Mouse (Mus musculus) right cerebral cortex, postnatal 4 days (tissue): ENCODE results near the gene Kif1bp.

Experiments
- DNase-seq: peaks from one replicate; pipeline ENCODE4 v3.0.0-alpha.2; 2022

Kif1bp gene

DNA sequence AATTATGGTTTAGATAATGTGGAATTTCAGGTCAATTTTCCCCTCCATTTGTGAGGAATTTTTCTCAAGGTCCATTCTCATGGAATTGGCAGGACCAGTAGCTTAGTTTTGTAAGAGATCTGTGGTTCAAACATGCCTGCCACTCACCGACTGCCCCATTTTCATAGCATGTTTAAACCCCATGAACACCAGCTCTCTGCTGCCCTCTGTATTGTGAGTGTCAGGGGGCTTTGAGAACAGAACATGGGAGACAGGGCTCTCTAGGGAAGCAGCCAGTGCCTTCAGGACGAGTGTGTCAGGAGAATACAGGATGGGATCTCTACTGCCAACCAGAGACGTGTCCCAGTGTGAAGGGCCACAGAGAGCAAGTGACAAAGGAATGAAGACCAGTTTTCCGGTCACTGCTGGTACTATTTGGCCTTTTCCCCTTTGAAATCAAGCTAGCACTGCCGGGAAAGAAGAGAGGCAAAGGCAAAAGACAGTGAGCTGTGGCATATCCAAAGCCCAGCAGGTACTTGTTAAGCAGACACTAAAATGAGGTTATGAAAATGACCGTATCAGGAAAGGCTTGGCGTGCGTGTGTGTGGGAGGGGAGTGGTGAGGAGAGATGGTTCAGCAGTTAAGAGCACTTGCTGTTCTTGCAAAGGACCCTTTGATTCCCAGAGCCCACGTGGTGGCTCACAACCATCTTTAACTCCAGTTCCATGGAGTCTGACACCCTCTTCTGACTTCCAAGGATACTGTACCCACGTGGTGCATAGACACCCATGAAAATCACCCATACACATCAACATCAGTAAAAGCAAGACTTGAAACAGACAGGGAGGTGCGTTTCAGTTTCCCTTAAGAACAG, 22.3 kb downstream of the Kif1bp start:
- DNase-seq, result no peak

DNA sequence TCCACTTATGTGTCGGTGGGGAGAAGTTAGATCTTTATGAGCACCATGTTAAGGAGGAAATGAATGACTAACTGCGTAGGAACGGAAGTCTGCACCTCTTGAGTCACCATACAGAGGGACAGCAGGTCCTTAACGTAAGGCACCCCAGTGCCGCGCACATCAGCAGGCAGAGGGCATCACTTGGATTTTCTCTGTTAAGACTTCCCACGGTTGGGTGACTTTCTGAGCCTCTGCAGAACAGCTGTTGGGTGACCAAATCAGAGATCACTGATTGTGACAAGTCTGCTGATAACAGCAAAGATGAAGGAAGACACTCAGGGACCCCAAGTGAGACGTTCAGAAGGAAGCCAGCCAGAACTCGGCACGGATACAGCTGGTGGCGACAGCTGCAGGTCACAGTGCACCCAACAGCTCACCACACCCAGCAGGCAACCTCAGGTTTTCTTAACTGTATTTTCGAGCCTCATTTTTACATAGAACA, 24.6 kb downstream of the Kif1bp start:
- DNase-seq, result no peak

DNA sequence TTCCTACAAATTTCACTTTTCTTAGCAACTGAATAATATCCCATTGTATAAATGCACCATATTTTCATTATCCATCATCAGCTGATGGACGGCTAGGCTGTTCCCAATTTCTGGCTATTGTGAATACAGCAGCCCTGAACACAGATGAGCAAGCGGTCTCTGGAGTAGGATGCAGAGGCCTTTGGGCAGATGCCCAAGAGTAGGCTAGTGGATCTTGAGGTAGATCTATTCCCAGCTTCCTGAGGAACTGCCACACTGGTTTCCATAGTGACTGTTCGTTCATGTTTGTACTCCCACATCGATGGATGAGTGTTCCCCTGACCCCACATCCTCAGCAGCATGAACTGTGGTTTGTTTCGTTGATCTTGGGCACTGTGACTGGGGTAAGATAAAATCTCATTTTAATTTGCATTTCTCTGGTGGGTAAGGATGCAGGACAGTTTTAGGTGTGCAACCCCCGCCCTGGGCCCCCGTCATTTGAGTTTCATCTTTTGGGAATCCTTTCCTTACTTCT, 27.4 kb downstream of the Kif1bp start:
- DNase-seq, result no peak

DNA sequence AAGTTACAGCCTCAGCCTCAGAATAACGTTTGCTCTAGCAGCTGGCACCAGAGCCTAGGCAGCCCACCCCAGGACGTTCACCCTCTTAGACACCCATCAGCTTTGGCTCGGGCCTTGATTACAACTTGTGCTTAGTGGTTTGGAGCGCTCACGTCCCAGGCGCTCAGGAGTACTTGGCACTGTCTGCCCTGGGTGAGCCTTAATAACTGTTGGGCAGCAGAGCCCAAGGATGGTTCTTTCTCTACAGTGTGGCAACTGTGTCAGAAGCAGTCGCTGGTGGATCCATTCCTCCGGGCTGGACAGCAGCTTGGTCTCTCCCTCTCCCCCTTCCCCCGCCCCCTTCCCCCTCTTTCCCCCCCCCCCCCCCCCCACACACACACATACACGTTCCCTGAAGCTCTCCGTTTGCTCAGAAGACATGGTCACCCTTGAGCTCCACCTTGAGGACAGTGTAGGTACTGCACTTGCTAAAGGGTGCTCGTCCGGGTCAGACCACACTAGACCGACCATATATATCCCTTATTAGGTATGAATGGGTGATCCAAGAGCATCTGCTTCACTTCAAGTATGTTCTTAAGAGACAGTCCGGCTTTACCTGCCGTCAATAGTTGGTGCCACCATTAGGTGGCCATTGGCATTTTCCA, 28.6 kb downstream of the Kif1bp start:
- peak; percentile 53 for DNase-seq

DNA sequence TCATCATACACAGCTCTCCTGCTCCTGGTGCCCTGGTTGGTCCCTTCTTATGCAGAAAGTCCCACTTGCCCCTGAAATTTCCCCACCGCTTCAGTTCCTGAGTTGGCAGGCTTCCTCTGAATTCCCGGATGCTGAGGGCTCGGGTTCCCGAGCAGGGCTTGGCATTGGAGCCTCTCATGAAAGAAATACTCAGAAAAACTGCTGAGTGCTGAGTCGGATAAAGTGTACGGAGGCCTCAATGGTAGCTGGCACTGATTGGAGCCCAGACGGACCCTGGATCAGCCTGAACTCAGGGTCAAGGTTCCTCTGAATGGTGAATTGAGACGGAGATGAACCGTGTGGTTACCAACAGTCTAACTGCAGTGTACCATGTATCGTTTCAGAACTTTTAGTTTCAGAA, 31.8 kb downstream of the Kif1bp start:
- no peak for DNase-seq

DNA sequence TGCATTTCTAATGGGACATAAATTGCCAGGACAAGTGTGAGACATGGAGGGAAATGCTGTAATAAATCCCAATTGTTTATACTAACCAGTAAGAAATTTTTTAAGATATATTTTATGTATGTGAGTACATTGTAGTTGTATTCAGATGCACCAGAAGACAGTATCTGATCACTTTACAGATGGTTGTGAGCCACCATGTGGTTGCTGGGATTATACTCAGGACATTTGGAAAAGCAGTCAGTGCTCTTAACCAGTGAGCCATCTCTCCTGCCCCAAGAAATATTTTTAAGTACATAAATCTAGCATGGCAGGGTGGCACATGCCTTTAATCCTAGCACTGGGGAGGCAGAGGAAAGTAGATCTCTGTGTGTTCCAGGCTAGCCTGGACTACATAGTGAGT, 32.5 kb downstream of the Kif1bp start:
- no peak for DNase-seq

DNA sequence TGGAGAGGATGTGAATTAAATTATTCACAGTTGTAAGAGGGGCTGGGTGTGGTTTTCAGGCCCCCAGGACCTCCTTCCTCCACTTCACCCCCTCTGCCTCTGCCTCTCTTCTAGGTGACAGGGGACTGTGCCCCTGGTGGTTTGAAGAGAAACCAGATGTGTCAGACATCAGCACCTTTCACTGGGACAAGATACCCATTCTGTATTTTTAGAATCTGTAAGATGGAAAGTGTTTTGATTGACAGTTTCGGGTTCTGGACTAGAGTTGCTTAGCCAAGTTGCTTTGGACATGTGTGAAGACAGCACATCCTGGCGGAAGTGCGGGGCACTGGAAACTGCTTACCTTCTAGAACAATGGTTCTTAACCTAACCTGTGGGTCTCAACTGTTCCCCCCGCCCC, 33.9 kb downstream of the Kif1bp start:
- no peak for DNase-seq

DNA sequence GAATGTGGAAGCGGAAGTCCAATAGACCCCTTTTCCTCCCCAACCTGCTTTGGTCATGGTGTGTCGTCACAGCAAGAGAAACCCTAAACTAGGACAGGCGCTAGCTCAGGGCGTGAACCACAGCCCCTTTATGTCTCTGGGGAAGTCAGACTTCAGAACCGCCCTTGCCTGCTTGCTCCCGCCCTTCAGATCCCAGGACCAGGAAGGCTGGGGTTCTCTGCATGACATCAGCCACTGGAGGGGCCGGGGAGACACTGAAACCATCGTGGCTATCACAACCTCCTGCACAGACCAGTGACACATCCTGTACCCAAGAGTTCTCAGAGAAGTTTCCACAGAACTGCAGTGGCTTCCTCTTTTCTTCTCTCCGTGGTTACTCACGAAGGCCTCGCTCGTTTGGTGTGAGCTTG, 34.9 kb downstream of the Kif1bp start:
- DNase-seq, result no peak

DNA sequence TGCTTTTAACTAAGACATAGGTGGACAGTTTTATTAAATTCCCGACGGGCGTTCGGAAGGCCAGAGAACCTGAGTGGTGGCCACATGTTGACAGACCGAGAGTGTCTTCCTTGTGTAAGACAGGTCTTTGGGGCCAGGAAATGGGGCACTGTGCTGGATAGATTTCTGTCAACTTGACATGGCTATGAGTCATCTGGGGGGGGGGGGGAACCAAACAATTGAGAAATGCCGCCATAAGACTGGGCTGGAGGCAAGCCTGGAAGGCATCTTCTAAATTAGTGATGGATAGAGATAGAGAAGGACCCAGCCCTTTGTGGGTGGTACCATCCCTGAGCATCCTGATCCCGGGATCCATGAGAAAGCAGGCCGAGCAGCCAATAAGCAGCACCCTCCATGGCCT, 35.3 kb downstream of the Kif1bp start:
- DNase-seq, result no peak

DNA sequence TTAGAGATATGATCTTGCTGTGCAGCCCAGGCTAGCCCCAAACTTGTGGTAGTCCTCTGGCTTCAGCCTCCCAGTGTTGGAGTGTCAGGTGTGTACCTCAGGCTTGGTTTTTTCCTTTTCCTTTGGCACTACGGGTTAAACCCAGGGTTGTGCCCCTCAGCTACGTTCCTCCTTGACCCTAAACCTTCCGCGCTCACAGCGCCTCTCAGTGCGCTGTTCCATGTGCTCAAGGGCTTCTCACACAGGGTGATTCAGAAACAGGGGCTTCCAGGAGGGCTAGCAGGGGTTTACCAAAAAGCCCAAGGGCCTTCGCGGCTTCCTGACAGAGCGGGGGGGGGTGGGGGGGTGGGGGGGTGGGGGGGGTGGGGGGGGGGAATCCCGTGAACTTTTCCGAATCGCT, 35.8 kb downstream of the Kif1bp start:
- no peak for DNase-seq

DNA sequence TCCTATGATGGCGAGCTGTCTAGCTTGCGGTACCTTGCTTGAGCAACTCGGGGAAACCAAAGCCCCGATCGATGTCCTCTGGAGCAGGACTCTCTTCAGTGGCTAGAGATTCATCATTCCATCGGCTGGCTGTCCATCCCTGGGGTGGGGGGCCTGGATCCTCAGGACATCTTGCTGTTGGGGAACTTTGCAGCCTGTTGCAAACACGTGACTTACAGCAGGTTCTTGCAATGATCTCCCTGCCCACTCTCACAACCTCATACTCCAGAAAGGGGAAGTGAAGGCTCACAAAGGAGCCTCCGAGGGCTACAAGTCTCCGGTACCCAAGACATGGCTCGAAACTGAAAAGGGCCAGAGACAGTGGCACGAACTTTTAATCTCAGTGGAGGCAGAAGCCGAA, 36.8 kb downstream of the Kif1bp start:
- no peak for DNase-seq

DNA sequence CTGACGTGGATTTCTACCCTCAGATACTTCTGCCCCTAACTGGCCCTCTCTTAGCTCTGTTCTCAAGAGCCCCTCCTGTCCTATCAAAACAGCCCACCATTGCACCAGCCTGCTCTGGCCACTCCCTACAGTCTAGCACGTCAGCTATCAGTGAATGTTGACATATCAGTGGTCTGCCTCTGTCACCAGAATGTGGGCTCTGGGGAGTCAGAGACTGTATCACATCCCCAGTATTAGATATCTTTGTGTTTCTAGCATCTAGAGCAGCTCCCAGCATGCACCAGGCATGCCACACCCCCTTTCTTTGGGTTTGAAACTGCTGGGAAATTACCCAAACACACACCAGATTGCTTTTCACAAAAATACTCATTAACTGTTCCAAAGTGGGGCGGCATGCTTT, 37.5 kb downstream of the Kif1bp start:
- no peak for DNase-seq

DNA sequence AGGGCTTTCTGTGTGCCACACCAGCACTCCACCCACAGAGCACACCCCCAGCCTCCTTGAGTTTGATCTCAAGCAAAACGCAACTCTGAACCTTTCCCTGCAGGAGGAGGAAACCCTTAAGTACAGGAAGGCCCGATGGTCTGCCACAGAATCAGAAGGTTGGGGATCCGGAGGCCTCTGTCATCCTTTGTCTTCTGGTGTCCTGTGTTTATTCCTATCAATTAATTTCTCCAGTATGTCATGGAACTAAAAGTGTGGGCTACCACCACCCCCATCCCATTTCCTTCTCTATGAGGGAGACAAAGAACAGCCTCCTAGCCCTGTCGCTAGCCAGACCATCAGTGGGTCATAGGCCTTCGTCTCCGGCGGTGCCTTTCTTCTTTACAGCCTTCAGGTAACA, 43.7 kb downstream of the Kif1bp start:
- DNase-seq, result no peak

DNA sequence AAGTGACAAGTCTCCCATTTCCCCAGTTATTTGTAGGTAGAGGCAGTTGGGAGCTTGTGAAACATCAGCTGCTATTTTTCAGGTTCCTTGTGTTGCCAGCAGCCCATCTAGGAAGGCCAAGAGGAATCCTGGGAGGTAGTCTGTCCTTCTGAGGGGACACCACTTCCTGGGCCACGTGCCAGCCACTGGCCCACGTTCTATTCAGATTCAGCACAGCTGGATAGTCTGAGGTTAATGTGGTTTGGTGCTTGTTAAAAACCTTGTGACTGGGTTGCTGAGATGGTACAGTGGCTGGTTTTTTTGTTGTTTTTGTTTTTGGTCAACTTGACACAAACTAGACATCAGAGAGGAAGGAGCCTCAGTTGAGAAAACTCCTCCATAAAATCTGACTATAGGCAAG, 45.4 kb downstream of the Kif1bp start:
- DNase-seq, result no peak

DNA sequence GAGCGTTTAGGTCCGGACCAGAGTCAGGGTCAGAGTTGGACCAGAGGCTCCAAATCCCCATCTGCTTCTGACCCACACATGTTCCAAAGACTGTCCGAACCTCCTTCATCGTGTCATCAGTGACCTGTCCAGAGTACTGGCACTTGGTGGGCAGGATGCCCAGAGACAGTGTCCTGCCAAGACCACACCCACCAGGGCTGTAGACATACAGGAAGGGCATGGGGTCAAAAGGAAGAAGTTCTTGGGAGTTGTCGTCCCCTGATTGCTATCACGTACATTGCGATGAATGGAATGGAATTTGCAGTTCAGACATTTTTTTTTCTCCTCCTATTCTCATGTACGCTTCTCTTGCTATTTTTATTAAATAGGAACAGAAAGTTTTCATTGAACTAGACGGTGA, 48.1 kb downstream of the Kif1bp start:
- DNase-seq, result no peak

DNA sequence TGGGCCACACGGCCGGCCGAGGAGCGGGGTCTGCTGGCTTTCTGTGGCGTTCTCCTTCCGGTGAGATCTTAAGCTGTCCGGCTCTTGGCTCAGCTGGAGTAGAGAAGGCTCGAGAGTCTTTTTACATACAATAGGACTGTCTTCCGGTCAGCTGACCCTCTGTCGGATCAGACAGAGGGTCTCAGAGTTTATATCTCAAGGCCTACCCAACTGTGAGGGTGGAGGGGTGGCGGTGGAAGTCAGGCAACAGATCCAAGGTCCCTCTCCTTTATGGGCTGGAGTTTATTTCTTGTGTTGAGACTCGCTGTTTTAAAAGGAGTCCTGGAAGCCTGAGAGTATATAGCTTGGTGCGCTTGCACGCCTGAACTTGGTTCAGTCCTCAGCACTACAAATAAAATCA, 50.9 kb downstream of the Kif1bp start, which contains the start of gene Srgn:
Gene Srgn, minus strand, starts transcription at position 101 of the 400 bp plus-strand sequence.
- DNase-seq, result no peak

DNA sequence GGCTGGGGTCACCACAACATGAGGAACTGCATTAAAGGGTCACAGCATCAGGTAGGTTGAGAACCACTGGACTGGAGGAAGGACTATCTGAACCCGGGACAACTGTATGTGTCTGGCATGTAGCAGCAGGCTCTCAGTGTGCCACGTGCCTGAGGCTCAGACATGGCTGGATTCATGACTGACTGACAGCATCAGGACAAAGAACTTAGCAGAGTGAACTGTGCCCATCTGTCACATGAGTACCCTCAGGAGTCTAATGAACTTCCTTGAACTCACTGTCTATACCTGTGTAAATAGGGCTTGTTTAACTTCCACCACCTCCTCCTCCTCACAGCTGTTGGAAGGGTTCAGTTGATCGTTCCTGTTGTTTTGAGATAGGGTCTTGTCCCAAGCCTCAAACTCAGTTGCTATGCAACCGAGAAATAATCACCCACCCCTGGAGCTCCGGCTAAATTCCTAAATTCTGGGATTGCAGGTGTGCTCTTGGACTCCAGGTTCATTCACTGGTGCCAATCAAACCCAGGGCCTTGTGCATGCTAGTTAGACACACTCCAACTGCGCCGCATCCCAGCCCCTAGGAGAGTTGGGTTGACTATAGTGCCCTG, 55.8 kb downstream of the Kif1bp start:
- DNase-seq, result no peak

DNA sequence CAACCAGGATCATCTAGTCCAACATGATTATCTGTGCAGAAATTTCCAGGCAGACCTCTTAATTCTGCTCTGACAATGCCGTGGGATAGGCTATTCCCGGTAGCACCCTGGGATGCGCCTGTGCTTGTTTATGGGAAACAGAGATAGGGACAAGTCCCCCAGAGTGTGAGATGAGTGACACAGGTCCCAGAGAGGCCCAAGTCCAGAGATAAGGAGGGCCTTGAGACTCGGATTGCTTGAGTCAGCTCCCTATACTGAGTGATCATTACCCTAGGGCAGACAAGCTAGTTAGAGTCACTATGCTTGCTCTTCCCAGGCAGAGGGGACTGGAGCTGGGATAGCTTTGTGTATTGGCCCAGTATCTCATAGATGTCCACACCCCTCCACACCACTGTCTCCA, 56.5 kb downstream of the Kif1bp start:
- no peak for DNase-seq

DNA sequence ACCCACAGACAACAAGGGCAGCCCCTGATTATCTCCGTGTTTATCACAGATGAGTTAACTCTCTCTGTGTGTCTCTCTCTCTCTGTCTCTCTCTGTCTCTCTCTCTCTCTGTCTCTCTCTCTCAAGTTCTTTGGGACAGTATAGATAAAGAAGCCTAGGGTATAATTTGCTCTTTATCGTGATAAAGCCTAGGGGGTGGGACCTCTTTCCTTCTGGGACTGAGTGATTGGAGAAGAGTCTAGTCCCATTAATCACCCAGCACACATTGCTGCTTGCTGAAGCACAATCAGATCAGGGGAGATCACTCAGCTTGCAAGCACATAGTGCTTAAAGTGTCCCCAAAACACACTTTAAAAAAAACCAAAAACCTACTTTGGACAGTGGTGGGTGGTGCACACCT, 57.3 kb downstream of the Kif1bp start:
- DNase-seq, result no peak

DNA sequence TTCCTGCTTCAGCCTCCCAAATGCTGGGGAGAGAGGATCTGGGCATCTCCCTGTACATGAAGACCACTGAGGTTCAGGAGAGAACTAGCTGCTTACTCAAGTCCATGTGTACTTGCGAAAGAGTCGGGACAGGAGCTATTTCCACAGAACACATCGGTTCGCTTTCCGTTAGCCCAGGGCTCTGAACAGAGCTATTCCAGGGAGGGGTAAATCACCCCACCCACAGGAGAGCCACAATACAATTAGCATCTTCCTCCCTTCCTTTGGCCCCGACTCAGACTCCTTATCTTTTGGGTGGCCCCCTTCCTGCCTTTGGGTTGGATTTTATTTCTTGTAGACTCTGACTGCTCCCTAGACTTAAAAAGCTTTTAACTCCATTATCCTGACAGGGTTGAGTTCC, 60.7 kb downstream of the Kif1bp start:
- DNase-seq, result no peak

DNA sequence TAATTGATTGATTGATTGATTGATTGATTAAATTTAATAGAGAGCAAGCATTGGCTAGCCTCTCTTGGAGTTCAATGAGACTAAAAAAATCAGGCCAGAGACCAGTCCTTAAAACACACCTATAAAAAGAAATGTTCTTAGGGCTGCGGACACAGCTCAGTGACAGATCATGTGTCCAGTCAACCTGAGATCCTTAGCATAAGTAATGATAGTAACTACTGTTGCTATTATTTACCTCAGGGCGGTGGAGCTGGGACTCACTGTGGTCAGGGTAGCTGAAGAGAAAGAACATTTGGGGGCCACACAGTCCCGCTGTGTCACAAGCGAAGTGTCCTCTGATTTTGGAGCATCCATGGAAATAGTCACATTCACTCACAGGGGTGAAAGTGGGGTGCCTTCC, 65.4 kb downstream of the Kif1bp start:
- DNase-seq, result no peak

DNA sequence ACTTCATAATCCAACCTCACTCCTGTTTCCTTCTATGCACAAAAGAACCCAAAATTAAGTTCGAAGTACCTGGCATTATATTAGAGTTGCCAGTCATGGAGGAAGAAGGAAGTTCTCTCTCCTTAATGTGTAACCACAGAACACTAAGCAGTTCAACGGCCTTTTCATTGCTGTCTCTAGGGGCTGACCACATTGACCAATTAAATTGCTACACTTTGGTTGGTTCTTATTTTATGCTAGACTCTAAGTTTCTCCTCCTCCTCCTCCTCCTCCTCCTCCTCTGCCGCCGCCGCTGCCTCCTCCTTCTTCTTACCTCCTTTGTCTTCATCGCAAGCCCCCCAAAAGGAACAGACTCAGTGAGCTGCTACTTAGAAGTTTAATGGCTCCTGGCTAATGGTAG, 66.7 kb downstream of the Kif1bp start:
- no peak for DNase-seq

DNA sequence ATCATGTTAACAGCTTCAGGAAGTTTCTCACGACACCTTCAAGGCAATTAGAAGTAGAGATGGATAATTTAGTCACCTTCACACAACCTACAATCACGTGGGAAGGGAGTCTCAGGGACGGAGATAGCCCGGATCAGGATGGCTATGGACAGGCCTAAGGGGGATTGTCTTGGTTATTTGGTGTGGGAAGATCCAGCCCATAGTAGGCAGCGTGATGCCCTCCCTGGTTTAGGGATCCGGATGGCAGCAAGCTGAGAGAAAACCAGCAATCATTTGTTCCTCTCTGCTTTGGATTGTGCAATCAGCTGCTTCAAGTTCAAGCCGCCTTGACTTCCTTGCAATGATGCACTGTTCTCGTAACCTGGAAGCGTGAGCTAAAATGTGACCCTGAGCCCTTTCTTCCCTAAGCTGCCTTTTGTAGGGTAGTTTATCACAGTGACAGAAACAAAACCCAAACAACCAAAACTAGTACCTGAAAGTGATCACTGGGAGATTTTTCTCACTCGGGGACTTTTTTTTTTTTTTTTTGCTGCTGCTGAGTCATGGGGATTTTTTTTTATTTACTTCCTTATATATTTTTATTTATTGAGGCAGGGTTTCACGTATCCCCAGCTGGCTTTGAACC, 69.1 kb downstream of the Kif1bp start:
- DNase-seq, result no peak
